Mouse (Mus musculus): Measurements from ENCODE around the gene Spsb4. TPM values are rescaled to one million over a fixed set of nuclear protein-coding genes. Genes with fewer than 3 reads are reported as not detected.

Gene Spsb4
- total and polyA plus RNA-seq, 3 experiments: not detected

DNA sequence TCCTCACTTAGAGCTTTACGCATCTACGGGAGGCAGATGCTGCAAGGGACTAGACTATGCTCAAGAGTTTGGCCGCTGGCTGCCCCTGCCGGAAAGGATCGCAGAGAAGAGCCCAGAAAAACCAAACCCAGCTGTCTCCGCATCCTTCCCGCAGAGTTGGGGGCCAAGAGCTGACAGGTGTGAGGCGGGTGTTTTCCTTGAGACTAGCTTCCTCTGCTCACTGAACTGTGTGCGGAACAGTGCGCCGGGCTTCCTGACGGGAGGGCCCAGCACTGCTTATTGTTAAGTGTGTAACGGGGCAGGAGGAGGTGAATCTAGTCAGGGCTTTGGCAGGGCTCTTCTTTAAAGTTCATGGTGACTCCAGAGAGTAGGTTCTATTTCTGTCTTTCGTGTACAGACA, 37.3 kb upstream of the Spsb4 start:
- Histone ChIP-seq H3K4me1 (ENCODE audit: control insufficient read depth in 1 of 2, insufficient read depth in 2 of 2, low read length in 2 of 2) (no peaks in the 10 kb centered on the region), H3K4me3 (ENCODE audit: control insufficient read depth in 1 of 2, insufficient read depth in 1 of 2, low read depth in 2 of 2, low read length in 2 of 2) (no peak overlapping the region), H3K79me2 (ENCODE audit: control insufficient read depth, insufficient read depth, low read length, poor library complexity) (no peaks in the 10 kb centered on the region)

DNA sequence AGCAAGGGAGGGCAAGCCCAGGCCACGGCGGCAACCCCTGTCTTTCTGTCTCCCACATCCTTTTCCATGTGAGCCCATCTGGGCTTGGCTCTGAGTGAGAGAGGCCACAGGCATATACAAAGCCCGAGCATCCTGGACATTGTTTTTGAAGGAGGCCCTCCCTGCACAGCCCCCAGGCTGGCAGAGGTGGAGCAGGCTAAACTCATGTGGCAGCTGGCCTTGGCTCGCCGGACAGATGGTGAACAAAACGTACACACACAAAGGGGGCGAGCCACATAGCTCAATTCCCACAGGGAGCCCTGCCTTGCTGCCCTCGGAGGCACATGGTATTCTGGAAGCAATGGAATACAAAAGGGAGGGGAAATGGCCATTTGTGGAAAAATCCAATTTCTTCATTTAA, 32.5 kb upstream of the Spsb4 start:
- Histone ChIP-seq H3K4me3 (ENCODE audit: control insufficient read depth in 1 of 2, insufficient read depth in 1 of 2, low read depth in 2 of 2, low read length in 2 of 2) (no peak overlapping the region), H3K4me1 (ENCODE audit: control insufficient read depth in 1 of 2, insufficient read depth in 2 of 2, low read length in 2 of 2) (no peaks in the 10 kb centered on the region; a peak in 1 of 4 replicates), H3K9me3 (replicated peaks; ENCODE audit: insufficient read depth, low read length) (no peaks in the 10 kb centered on the region), H3K27ac (ENCODE audit: control insufficient read depth, low read depth, low read length) (no peak overlapping the region), H3K27me3 (ENCODE audit: control insufficient read depth in 1 of 2, insufficient read depth in 2 of 2, low read length in 2 of 2) (no peaks in the 10 kb centered on the region; a peak in 1 of 4 replicates), H3K36me3 (ENCODE audit: control insufficient read depth in 1 of 2, insufficient read depth in 2 of 2, low read length in 2 of 2) (no peaks in the 10 kb centered on the region), H3K9ac (ENCODE audit: control insufficient read depth, low read depth, low read length, poor library complexity, severe bottlenecking) (no peak overlapping the region), H3K79me2 (ENCODE audit: control insufficient read depth, insufficient read depth, low read length, poor library complexity) (no peaks in the 10 kb centered on the region)
- no peak for DNase-seq (ENCODE audit: low read depth, low spot score)
- TF ChIP-seq USF2 (IDR thresholded peaks at IDR 0.05; ENCODE audit: borderline replicate concordance in 1 of 2, insufficient read depth in 1 of 2, low read depth in 1 of 2, low read length in 2 of 2) (no peak), NRF1 (IDR thresholded peaks at IDR 0.05; ENCODE audit: insufficient read depth, low read depth, low read length, poor library complexity, severe bottlenecking) (no peak)

More for the DNA sequence above, 37.3 kb upstream of the Spsb4 start:
- Histone ChIP-seq H3K9ac (ENCODE audit: control insufficient read depth, low read depth, low read length, poor library complexity, severe bottlenecking) (no peak overlapping the region), H3K9me3 (replicated peaks; ENCODE audit: insufficient read depth, low read length) (no peaks in the 10 kb centered on the region), H3K36me3 (ENCODE audit: control insufficient read depth in 1 of 2, insufficient read depth in 2 of 2, low read length in 2 of 2) (no peaks in the 10 kb centered on the region), H3K27me3 (ENCODE audit: control insufficient read depth in 1 of 2, insufficient read depth in 2 of 2, low read length in 2 of 2) (no peaks in the 10 kb centered on the region; a peak in 1 of 4 replicates), H3K27ac (ENCODE audit: control insufficient read depth, low read depth, low read length) (no peak overlapping the region)
- no peak for DNase-seq (ENCODE audit: low read depth, low spot score)
- TF ChIP-seq TAL1 (IDR thresholded peaks at IDR 0.05; ENCODE audit: low read length): no peak
- no peak for TF ChIP-seq BHLHE40 (IDR thresholded peaks at IDR 0.05; ENCODE audit: borderline replicate concordance, low read depth, low read length)
- TF ChIP-seq GATA1 (IDR thresholded peaks at IDR 0.05; ENCODE audit: low read depth, low read length): no peak
- no peak for TF ChIP-seq POLR2A (IDR thresholded peaks at IDR 0.05; ENCODE audit: control insufficient read depth in 1 of 2, insufficient read depth in 1 of 2, low read depth in 1 of 2, low read length in 2 of 2, poor library complexity in 1 of 2)
- TF ChIP-seq ZC3H11A (IDR thresholded peaks at IDR 0.05; ENCODE audit: low read depth, low read length): no peak
- TF ChIP-seq MAZ (IDR thresholded peaks at IDR 0.05; ENCODE audit: low read depth, low read length): no peak
- no peak for TF ChIP-seq KAT2A (conservative IDR thresholded peaks at IDR 0.05; ENCODE audit: low read depth, low read length)
- TF ChIP-seq ELF1 (IDR thresholded peaks at IDR 0.05; ENCODE audit: low read depth, low read length): no peak
- TF ChIP-seq ZNF384 (IDR thresholded peaks at IDR 0.05; ENCODE audit: low read depth, low read length): no peak
- TF ChIP-seq TBP (IDR thresholded peaks at IDR 0.05; ENCODE audit: low read depth, low read length): no peak
- TF ChIP-seq ETS1 (IDR thresholded peaks at IDR 0.05; ENCODE audit: low read depth, low read length): no peak
- TF ChIP-seq MAX (IDR thresholded peaks at IDR 0.05; ENCODE audit: low read length): no peak
- TF ChIP-seq EP300 (IDR thresholded peaks at IDR 0.05; ENCODE audit: low read depth in 1 of 2, low read length in 2 of 2): no peak

- no peak for DNase-seq (ENCODE audit: low read depth, low spot score)
- TF ChIP-seq MEF2A (IDR thresholded peaks at IDR 0.05; ENCODE audit: extremely low read depth, insufficient replicate concordance, low read depth, low read length, poor library complexity, severe bottlenecking): no peak
- no peak overlapping the region for H3K9ac ChIP-seq (ENCODE audit: control insufficient read depth, low read depth, low read length, poor library complexity, severe bottlenecking)
- no peaks in the 10 kb centered on the region for H3K36me3 ChIP-seq (ENCODE audit: control insufficient read depth in 1 of 2, insufficient read depth in 2 of 2, low read length in 2 of 2)
- H3K4me1 ChIP-seq (ENCODE audit: control insufficient read depth in 1 of 2, insufficient read depth in 2 of 2, low read length in 2 of 2): no peaks in the 10 kb centered on the region; a peak in 1 of 4 replicates
- H3K9me3 ChIP-seq (replicated peaks; ENCODE audit: insufficient read depth, low read length): no peaks in the 10 kb centered on the region
- H3K27ac ChIP-seq (ENCODE audit: control insufficient read depth, low read depth, low read length): no peak overlapping the region
- no peaks in the 10 kb centered on the region for H3K27me3 ChIP-seq (ENCODE audit: control insufficient read depth in 1 of 2, insufficient read depth in 2 of 2, low read length in 2 of 2)
- no peak overlapping the region for H3K4me3 ChIP-seq (ENCODE audit: control insufficient read depth in 1 of 2, insufficient read depth in 1 of 2, low read depth in 2 of 2, low read length in 2 of 2)
- no peaks in the 10 kb centered on the region for H3K79me2 ChIP-seq (ENCODE audit: control insufficient read depth, insufficient read depth, low read length, poor library complexity)
These were observed 27.6 kb upstream of the Spsb4 start for GRCm38 (mm10) chr9:97046240-97046639.

Measured in MEL (cell line).